Mouse (Mus musculus): Measurements from ENCODE around the gene Lrg1. TPM values are rescaled to one million over a fixed set of nuclear protein-coding genes. Genes with fewer than 3 reads are reported as not detected.

The Lrg1 gene
- total and polyA plus RNA-seq, 3 experiments: not detected

- TF ChIP-seq EP300 (IDR thresholded peaks at IDR 0.05; ENCODE audit: low read length): peak; percentile 42; the same call in 1 of the 2 replicates
- peak; percentile 25; the same call in 1 of the 2 replicates for TF ChIP-seq MEF2A (IDR thresholded peaks at IDR 0.05; ENCODE audit: borderline replicate concordance, low read depth, low read length)
- TF ChIP-seq KAT2A (IDR thresholded peaks at IDR 0.05; ENCODE audit: insufficient replicate concordance, low read length): no peak
- no peak for TF ChIP-seq POLR2AphosphoS2 (IDR thresholded peaks at IDR 0.05; ENCODE audit: low read depth, low read length)
- TF ChIP-seq SIN3A (IDR thresholded peaks at IDR 0.05; ENCODE audit: low read length): no peak
- no peak for TF ChIP-seq ZC3H11A (IDR thresholded peaks at IDR 0.05; ENCODE audit: low read depth, low read length)
- TF ChIP-seq RAD21 (IDR thresholded peaks at IDR 0.05; ENCODE audit: low read depth, low read length): no peak
- TF ChIP-seq MYC (IDR thresholded peaks at IDR 0.05; ENCODE audit: low read depth, low read length): no peak
- TF ChIP-seq NRF1 (IDR thresholded peaks at IDR 0.05; ENCODE audit: low read depth, low read length): no peak
- TF ChIP-seq POLR2A (IDR thresholded peaks at IDR 0.05; ENCODE audit: low read depth, low read length): no peak
- no peak for TF ChIP-seq SMC3 (IDR thresholded peaks at IDR 0.05; ENCODE audit: low read depth, low read length)
- no peak for TF ChIP-seq JUND (conservative IDR thresholded peaks at IDR 0.05; ENCODE audit: low read depth, low read length)
- no peak; the same call in 1 of the 2 replicates for TF ChIP-seq ELF1 (IDR thresholded peaks at IDR 0.05; ENCODE audit: low read depth, low read length)
- no peak for TF ChIP-seq PAX5 (IDR thresholded peaks at IDR 0.05; ENCODE audit: low read length)
- TF ChIP-seq JUN (IDR thresholded peaks at IDR 0.05; ENCODE audit: insufficient read depth, low read depth, low read length): no peak
- TF ChIP-seq CHD1 (IDR thresholded peaks at IDR 0.05; ENCODE audit: low read depth, low read length): no peak
- no peak for TF ChIP-seq CTCF (conservative IDR thresholded peaks at IDR 0.05 in 1 of 2, IDR thresholded peaks at IDR 0.05 in 1 of 2; ENCODE audit: low read depth in 2 of 2, low read length in 2 of 2)
- 0 out of 2 replicates have a peak, but pooled peaks have one; percentile 27 for TF ChIP-seq MXI1 (IDR thresholded peaks at IDR 0.05; ENCODE audit: low read depth, low read length)
- no peak for TF ChIP-seq CHD2 (IDR thresholded peaks at IDR 0.05; ENCODE audit: low read length)
Measured at GRCm38 (mm10) chr17:56148280-56148679, 26.5 kb upstream of the Lrg1 start (continued).

GRCm38 (mm10) chr17:56147420-56147819 is 25.6 kb upstream of the Lrg1 start:
- H3K9ac ChIP-seq (ENCODE audit: insufficient read depth, low read depth): no peak overlapping the region
- H3K79me2 ChIP-seq (replicated peaks; ENCODE audit: control insufficient read depth, extremely low read depth, insufficient read depth, poor library complexity, severe bottlenecking): no peaks in the 10 kb centered on the region
- no peak for TF ChIP-seq SMC3 (IDR thresholded peaks at IDR 0.05; ENCODE audit: low read depth, low read length)
- no peak for TF ChIP-seq EP300 (IDR thresholded peaks at IDR 0.05; ENCODE audit: low read length)
- TF ChIP-seq ELF1 (IDR thresholded peaks at IDR 0.05; ENCODE audit: low read depth, low read length): peak; percentile 61
- TF ChIP-seq NELFE (IDR thresholded peaks at IDR 0.05; ENCODE audit: low read depth, low read length): no peak
- no peak for TF ChIP-seq ZMIZ1 (IDR thresholded peaks at IDR 0.05; ENCODE audit: low read depth, low read length)
- TF ChIP-seq BHLHE40 (IDR thresholded peaks at IDR 0.05; ENCODE audit: low read depth, low read length): no peak
- no peak for TF ChIP-seq SIN3A (IDR thresholded peaks at IDR 0.05; ENCODE audit: low read length)
- TF ChIP-seq TBP (conservative IDR thresholded peaks at IDR 0.05; ENCODE audit: low read depth, low read length): no peak
- TF ChIP-seq USF1 (IDR thresholded peaks at IDR 0.05; ENCODE audit: low read depth, low read length): no peak
- no peak for TF ChIP-seq POLR2A (IDR thresholded peaks at IDR 0.05; ENCODE audit: low read depth, low read length)
- TF ChIP-seq MAX (IDR thresholded peaks at IDR 0.05; ENCODE audit: low read length): no peak
- no peak for TF ChIP-seq KAT2A (IDR thresholded peaks at IDR 0.05; ENCODE audit: insufficient replicate concordance, low read length)
- TF ChIP-seq NRF1 (IDR thresholded peaks at IDR 0.05; ENCODE audit: low read depth, low read length): no peak
- no peak for TF ChIP-seq E2F4 (IDR thresholded peaks at IDR 0.05; ENCODE audit: insufficient replicate concordance, low read depth, low read length)
- TF ChIP-seq GABPA (IDR thresholded peaks at IDR 0.05; ENCODE audit: insufficient replicate concordance, low read depth, low read length): no peak
- no peak for TF ChIP-seq IRF4 (IDR thresholded peaks at IDR 0.05; ENCODE audit: low read depth, low read length)
- no peak for TF ChIP-seq RCOR1 (conservative IDR thresholded peaks at IDR 0.05; ENCODE audit: low read depth, low read length)
- no peak for TF ChIP-seq UBTF (IDR thresholded peaks at IDR 0.05; ENCODE audit: low read depth, low read length)
- TF ChIP-seq CTCF (conservative IDR thresholded peaks at IDR 0.05 in 1 of 2, IDR thresholded peaks at IDR 0.05 in 1 of 2; ENCODE audit: low read depth in 2 of 2, low read length in 2 of 2): no peak
- peak; percentile 26; the same call in 1 of the 2 replicates for TF ChIP-seq ETS1 (conservative IDR thresholded peaks at IDR 0.05; ENCODE audit: low read depth, low read length)
- TF ChIP-seq RAD21 (IDR thresholded peaks at IDR 0.05; ENCODE audit: low read depth, low read length): no peak
- TF ChIP-seq PAX5 (IDR thresholded peaks at IDR 0.05; ENCODE audit: low read length): no peak
- TF ChIP-seq TCF12 (IDR thresholded peaks at IDR 0.05; ENCODE audit: low read depth, low read length): peak; percentile 87
- TF ChIP-seq POLR2AphosphoS2 (IDR thresholded peaks at IDR 0.05; ENCODE audit: low read depth, low read length): no peak
- dilution Hi-C loops (cut with MboI; ENCODE audit: extremely low pct_ligation_motif_present, extremely low pct_unique_long_range_greater_than_20kb, low sequenced_read_pairs) (no loop called here), in situ Hi-C loops (cut with MboI; ENCODE audit: low pct_ligation_motif_present, low pct_unique_long_range_greater_than_20kb, low sequenced_read_pairs) (no loop called here)
- no peak overlapping the region for H3K4me3 ChIP-seq (replicated peaks in 1 of 3; ENCODE audit: low read depth in 2 of 3, low read length in 2 of 3, poor library complexity in 1 of 3)
- H3K9me3 ChIP-seq (replicated peaks; ENCODE audit: low read length): no peaks in the 10 kb centered on the region
- peaks cover 95% of the 10 kb centered on the region for H3K27me3 ChIP-seq (replicated peaks)
- no peaks in the 10 kb centered on the region for H3K36me3 ChIP-seq (replicated peaks in 1 of 2; ENCODE audit: control insufficient read depth in 1 of 2, insufficient read depth in 1 of 2, low read length in 1 of 2)
- H3K4me1 ChIP-seq (ENCODE audit: control insufficient read depth in 1 of 2, insufficient read depth in 2 of 2): peaks cover 27 to 75% of the 10 kb centered on the region in 2 experiments
- H3K4me2 ChIP-seq (ENCODE audit: insufficient read depth, low read depth, poor library complexity, severe bottlenecking): no peak overlapping the region
- H3K27ac ChIP-seq (ENCODE audit: insufficient read depth, low read depth): no peak overlapping the region
- no peak for DNase-seq (ENCODE audit: extremely low read depth)

Measured in CH12.LX (cell line).